Mouse (Mus musculus) monocyte, adult 5-6 weeks (primary cell): Measurements from ENCODE around the gene Ccl28. TPM values are rescaled to one million over a fixed set of nuclear protein-coding genes. Genes with fewer than 3 reads are reported as not detected.
"Not testable (repeated sequence)": the region's sequence is repeated elsewhere in the genome, so short reads cannot be mapped to it uniquely, and the experiment has no call there.

Experiments used
- ATAC-seq: fragments of 153-309, 156-312 bp; replicated peaks from 2 replicates; pipeline ENCODE4 v1.8.0; 2017; ENCODE audit warnings: mild to moderate bottlenecking; ENCODE audit not compliant: low TSS enrichment, insufficient number of reproducible peaks, severe bottlenecking, poor library complexity, low FRiP score
- total RNA-seq: library from RNA; stranded (forward); fragments of 200-1000, 200-491, 200-594 nt; gene quantifications from 3 replicates; pipeline ENCODE4 v1.2.3, GENCODE M21; 2017

Ccl28 gene
- total RNA-seq, 1 experiment from 2014 or later, result not detected

DNA sequence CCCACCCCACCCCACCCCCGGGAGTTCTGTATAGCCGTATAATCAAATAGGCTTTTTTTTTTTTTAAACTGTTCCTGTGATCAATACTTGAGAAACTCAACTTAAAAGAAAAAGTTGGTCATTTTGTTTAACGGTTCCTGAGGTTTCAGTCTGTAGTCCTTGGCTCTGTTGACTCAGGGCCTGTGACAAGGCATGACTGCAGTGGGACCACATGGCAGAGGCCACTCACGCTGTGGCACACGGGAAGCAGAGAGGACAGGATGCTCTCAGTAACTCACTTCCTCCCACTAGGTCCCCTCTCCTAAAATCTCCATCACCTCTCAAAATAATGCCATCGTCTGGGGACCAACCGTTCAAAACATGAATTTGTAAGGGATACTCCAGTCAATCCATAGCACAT is 17.5 kb downstream of the Ccl28 start:
- ATAC-seq, result no peak

DNA sequence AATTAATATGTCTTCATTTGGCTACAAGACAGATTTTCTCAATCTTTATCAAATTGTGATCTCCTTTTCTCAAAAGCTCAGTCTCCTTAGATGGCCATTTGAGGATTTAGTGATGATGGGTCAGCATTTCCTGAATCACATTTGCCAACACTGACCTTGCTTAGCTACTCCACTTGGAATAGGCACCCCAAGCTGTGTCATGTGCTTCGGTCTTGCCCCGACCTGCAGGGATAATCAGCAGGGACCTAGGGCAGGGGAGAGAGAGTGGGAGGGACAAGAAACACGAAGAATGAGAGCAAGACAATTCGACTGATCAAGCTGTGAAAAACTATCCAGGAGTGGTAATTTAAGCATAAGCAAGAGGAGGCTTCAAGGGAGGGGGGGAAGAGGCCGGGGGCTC is 21.1 kb downstream of the Ccl28 start:
- no peak for ATAC-seq

DNA sequence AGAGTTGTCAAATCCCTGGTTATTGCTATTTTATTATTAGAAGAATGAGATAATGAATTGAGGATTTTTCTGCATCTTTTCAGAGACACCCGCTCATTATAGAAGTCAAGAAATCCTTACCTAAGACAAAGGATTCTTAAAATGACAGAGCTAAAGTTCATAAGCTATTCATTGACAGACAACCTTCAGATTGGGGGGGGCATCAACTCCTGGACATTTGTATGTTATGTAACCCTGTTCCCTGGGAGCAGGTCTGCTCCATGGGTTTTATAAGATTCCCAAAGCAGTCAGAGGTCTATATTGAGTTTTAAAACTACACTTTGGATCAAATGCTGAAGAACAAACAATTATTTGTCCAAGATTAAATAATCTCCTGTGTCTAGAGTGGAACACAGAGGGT is 22.9 kb downstream of the Ccl28 start:
- ATAC-seq, result no peak

DNA sequence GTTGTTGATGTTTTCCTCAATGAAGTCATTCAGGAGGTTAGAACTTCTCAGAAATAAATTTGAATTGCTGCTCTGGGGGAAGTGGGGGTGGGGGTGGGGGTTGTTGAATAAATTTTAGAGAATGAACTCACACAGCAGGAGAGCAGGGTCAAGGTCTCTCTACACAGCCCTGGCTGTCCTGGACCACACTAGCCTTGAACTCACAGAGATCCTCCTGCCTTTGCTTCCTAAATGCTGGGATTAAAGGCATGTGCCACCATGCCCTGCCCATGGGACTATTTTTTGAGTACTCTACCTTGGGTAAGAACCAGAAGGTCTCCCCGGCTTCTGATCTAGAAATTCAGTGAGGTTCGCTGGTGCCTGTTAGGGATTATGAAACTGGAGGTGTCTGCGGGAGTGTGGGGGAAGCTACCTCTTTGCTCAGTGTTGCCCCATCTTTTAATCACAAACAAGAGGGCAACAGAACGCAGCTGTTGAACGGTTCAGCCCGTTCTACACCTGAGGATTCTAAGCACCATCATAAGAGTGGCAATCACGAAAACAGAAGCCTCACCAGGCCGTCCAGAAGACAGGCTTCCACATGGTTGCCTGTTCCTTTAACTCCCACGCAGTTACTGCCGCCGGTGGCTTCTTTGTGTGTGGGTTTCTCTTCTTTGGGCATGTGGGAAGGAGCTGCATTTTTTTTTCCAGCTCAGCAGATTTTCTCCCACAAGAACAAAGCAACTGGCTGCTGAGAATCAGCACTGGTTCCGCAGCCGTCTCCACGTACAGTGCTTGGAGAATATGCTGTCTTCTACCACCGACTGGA is 25.5 kb downstream of the Ccl28 start:
- no peak for ATAC-seq

DNA sequence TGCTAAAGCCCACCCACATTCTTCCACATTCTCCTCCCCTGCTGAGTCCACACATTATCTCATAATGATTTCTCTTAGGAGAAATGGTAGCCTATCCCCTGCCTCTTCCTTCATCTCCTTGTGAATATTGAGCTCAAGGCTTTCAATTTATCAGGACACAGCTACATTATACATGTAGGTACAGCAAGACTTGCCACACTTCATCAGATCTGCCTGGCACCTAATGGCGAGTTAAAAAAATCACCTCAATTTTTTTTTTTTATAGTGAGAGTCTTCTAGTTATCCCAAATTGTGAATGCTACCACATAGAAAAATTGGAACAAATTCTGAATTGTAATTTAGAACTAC is 26.1 kb downstream of the Ccl28 start:
- no peak for ATAC-seq

DNA sequence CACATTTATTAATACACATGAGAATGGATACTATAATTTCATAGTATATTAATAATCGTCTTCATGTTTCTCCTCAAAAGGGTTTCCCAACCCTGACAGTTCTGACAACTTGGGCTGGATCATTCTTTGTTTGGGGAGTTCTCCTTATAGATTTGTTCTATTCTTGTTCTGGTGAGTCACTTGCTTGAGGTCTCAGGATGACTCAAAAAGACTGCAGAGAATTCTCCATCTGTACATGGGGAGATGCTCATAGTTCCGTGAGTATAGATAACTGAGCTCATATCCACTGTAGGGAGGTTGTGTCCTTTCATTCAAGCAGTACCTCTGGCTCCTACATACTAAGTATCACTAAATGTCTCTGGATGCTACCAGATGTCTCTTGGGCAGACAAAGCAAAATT is 31.1 kb downstream of the Ccl28 start:
- no peak for ATAC-seq

DNA sequence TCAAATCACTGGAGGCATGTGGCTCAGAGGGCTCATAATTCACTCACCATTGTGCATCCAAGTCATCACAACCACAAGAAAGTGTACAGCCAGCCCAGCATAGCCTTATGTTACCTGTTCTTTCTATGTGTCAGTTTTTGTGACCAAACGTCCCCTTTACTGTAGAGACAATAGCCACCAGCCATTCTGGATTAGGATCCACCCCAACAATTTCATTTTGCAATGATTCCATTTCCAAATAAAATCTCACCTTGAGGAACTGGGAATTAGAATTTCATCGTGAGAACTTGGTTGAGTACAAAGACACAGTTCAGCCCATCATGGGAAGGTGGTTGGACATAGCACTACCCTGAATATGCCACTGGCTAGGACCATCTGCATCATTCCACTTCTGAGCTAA is 32.6 kb downstream of the Ccl28 start:
- no peak for ATAC-seq

DNA sequence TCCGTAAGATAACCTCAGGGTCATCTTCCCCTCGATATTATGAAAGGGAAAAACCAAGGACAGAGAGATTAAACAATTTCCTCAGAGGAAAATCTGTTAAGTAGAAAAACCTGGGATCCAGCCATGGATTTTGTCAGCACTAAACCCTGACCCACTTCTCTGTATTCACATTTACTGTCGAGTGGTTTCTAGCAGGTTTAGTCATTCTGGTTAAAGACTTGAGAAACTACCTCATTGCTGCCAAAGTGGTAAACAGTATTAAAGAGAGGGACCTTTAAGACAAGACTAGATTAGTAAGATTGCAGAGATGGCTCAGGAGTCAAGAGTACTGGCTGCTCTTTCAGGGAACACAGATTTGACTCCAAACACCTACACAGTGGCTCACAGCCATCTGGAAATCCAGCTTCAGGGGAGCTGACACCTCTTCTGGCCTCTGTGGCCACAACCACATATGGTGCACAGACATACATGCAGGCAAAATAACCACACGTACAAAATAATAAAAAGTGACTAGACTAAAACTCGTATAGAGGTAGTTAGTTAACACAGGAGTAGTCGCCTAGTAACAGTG is 33.3 kb downstream of the Ccl28 start:
- ATAC-seq, result no peak

DNA sequence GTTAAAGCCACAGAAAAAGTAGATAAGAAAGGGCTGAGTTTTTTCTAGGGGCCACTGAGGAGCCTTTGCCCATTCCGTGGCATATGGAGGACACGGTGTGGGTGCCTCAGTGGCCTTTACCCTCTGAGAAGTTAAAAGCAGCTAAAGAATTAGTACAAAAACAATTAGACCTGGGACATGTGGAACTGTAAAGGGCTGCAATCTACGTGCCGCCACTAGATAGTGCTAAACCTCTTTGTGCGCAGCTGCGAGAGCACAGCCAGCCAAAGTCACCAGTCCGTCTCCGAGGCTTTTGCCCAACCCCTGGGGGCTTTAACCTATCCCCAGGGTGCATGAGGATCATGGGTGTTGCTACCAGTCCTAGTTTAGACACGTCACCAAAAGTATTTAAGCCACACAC is 37.8 kb downstream of the Ccl28 start:
- ATAC-seq, result not testable (repeated sequence)

DNA sequence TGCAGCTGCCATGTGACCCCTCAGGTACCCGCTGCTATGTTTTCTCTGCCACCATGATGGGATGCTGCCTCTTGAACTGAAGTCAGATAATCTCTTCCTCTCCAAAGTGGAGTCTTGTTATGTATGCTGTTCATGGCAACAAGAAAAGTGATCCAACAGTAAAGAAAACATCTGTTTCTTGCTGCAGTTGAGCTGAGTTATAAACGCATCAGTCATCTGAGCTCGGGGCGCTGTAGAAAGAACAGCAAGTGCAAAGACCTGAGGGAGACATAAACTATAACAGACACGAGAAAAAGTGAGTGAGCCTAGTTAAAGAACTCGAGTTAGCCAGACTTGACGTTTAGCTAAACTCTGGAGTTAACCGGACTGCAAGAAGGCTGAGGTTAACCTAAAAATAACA is 55.2 kb downstream of the Ccl28 start:
- no peak for ATAC-seq

DNA sequence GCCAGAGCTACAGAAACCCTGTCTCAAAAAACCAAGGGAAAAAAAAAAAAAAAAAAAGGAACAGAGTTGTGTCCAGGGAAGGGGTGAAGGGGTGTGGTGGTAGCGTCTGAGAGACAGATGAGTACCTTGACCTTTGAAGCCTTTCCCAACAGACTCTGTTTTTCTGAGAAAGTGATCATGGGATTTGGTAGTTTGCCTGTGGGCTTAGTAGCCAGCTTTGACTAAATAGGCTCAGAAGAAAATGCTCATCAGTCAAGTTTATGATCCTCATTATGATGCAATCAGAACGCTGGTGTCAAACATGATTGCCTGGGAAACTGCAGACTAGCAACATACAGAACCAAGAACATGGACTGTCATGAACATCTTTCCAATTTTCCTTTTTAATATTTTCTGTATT is 56.1 kb downstream of the Ccl28 start:
- no peak for ATAC-seq

DNA sequence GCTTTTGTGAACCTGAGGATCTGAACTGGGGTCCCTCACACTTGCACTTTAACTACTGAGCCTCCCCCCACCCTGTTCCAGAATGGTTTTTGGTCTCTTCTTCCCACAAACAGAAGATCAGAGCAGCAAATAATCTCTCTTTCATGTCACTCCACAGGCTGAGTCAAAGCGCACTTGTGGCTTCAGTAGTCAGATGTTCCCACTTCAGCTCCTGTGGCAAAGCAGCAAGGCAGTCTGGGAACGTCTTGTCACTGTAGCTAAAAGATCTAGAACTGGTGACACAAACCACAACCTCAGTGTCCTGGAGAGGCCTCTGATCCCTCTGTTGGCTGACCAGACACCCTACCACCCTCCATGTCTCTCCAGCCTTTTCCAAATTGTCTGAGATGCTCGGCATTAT is 57.5 kb downstream of the Ccl28 start:
- ATAC-seq, result no peak

DNA sequence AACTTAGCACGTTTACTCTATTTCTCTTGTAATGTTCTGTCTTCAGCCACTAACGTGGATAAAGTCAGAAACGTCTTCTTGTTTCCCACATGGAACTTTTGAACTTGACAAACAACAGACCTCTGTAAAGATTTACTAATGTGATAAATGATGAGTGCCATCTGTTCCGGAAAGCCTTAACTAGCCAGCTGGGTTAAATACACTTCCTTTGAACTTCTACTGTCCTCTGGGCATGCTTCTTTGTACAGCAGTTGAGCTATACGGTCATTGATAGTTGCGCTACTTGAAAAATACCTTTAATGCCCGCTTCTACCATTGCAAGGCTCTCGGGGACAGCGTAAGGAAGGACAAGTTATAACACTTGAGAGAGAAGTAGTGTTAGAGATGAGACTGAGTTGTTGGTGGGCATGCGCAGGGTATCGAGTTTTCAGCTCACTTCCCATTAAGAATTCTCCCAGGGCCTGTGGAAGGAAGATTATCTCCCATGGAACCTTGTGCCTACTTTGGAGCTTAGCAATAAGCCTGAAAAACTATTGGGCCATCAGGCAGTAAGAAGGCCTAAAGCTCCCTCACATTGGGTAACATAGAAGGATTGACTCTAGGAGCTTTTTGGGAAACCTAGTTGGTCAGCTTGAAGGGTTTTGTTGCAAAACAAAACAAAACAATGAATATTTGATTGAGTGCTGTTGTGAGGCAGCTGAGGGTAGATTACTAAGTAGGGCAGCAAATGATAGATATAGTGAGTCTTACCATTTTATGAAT is 61.0 kb downstream of the Ccl28 start:
- no peak for ATAC-seq

DNA sequence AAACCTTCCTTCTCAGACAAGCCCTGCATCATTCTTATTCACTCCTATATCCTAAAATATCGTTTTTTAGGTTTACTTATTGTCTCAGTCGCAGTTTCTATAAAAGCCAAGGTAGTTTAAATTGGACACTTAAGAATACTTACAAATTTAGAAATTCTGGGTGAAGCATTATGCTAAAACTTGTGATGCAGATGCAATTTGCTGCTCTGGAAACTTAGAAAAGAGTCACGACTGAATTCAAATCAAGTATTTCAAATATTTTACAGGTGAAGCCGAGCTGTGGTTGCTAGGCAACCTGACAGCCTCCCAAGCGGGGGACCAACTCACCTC is 66.1 kb downstream of the Ccl28 start:
- ATAC-seq, result no peak

DNA sequence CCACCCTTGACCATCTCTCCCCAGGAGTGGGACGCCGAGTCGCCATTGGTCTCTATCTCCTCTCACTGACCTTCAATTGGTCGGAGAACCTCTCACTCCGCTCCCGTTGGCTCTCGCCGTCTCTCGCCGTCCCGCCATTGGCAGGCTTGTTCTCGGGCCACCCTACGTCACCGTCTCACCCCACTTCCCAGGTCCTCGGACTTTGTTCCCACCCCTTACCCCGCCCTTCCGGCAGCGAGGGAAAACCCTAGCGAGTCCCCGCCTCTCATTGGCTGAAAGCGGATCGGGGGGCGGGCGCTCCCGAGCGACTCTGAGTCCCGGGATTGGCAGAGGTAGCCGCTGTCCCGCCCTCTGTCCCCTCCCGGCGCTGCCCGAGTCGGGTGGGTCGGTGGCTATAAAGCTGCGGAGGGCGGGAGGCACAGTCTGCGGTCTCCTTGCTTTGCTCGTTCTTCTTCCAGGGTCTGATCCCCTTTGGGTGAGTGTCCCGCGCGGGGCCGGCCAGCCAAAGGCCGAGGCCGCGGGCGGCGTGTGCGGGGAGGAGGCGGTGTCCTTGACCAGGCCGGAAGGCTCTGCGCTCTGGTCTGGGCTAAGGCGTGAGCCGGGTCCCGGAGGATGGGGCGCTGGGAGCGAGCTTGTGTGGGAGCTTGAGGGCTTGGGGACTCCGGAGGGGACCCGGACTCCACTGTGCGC is 66.6 kb downstream of the Ccl28 start, which contains the start of gene Hmgcs1:
Gene Hmgcs1, plus strand, starts transcription at position 341 of the 690 bp plus-strand sequence.
- peak; percentile 100 for ATAC-seq

DNA sequence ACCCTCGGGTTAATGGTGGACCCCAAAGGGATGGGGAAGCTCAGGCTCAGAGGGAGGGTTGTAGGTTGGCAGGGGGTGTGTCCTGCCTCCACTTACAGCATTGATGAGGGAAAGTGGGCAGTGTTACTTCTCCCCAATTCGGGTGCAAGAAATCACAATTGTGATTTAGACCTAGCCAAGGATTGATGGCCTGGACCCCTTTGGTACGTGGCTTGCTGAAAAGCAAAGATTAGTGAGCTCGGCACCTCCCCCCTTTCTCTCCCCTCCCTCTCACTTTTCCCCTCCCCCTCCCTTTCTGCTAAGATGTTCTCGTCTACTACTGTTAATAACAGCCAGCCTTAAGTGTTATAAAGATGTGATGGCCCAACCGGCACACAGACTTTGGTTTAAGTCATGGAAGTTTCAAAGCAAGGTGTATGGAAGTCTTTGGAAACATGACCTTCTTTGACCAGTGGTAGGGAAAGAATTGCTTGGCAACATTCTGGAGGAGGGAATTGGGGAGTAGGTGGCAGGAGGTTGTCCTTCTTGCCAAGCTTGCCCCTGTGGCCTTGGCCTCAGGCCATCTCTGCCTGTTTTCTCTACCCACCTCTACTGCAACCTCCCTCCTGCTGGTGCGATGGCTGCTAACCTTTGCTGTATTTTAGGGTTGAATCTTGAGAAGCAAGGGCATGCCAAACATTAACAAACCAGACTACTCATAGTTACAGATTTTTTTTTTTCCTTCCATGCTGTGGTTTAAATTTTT is 67.4 kb downstream of the Ccl28 start:
- ATAC-seq, result peak; percentile 1; the same call in 1 of the 2 replicates

DNA sequence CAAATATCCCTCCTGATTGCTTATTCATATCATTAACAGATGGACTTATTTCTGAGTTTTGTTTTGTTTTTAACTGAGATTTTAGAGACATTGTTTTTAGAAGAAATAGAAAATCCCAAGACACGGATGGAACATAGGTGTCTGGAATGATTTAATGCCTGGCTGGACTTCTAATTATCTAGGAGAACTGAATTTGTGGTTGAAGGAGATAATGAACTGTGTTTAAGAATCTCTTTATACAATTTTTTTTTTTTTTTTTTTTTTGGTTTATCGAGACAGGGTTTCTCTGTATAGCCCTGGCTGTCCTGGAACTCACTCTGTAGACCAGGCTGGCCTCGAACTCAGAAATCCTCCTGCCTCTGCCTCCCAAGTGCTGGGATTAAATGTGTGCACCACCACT is 68.3 kb downstream of the Ccl28 start:
- not testable (repeated sequence) for ATAC-seq

DNA sequence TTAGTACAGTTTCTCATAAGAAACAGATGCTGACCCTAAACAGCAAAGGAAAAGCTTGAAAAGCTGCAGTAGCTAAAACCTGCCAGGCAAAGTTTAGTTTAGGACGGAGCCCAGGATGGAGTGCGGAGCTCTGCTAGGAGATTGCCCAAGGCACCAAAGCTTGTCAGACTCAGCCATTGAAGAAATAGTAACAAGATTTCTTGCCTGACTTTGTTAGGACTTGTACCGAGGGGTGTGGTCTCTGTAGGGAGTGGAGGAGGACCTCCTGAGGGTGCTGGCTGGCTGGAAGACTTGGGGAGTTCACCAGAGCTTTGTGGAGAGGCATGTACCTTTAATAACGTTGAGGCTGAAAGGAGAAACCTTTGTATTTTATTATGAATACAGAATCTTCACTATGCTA is 72.1 kb downstream of the Ccl28 start:
- no peak for ATAC-seq

DNA sequence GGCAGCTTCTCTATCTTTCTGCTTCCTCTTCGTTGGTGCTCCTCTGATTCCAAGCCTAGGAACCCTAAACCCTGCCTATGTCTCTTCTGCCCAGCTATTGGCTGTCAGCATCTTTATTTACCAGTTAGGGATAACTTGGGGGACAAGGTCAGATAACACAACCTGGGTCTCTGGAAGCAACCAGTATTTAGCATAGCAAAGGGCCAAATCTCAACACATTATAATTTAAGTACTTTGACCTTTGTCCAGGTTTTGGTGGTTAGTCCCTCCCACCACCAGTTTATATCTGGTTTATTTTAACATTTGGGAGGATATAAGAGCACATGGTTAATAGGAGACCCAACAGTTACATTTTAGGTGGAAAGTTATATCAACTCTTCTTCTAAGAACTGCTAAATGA is 72.9 kb downstream of the Ccl28 start:
- no peak for ATAC-seq
